Mouse (Mus musculus) ovary, adult 18-20 months (tissue): Measurements from ENCODE around the gene Gm10643.
A peak's percentile ranks its signal among the peaks of the same experiment; 100 is the strongest.

Source experiments
- DNase-seq: peaks from one replicate; pipeline ENCODE4 v3.0.0; 2022; ENCODE audit warnings: low spot score, mixed read lengths

Gene Gm10643

GRCm38 (mm10) chr8:84070667-84071066 is 5.7 kb upstream of the Gm10643 start:
- no peak for DNase-seq

GRCm38 (mm10) chr8:84070241-84070640 is 5.3 kb upstream of the Gm10643 start:
- no peak for DNase-seq

GRCm38 (mm10) chr8:84069750-84070149 is 4.8 kb upstream of the Gm10643 start:
- DNase-seq, result no peak

- no peak for DNase-seq
Measured at GRCm38 (mm10) chr8:84069169-84069568, 4.2 kb upstream of the Gm10643 start.

- DNase-seq, result no peak
Measured at GRCm38 (mm10) chr8:84068316-84069035, 3.5 kb upstream of the Gm10643 start.

- DNase-seq, result no peak
Measured at GRCm38 (mm10) chr8:84067911-84068310, 3.0 kb upstream of the Gm10643 start.

- peak; percentile 88 for DNase-seq
Measured at GRCm38 (mm10) chr8:84067047-84067573, 2.2 kb upstream of the Gm10643 start.

- peak; percentile 100 for DNase-seq
Measured at GRCm38 (mm10) chr8:84066291-84066930, 1.5 kb upstream of the Gm10643 start, which contains the start of gene Rfx1. TSS of gene Rfx1 (plus strand) at chr8:84066834.

- no peak for DNase-seq
Measured at GRCm38 (mm10) chr8:84065457-84066072, 628 bp upstream of the Gm10643 start.

- no peak for DNase-seq
Measured at GRCm38 (mm10) chr8:84063861-84064610, 901 bp downstream of the Gm10643 start.

GRCm38 (mm10) chr8:84060245-84060644 is 4.7 kb downstream of the Gm10643 start:
- no peak for DNase-seq

- no peak for DNase-seq
Measured at GRCm38 (mm10) chr8:84059226-84059625, 5.7 kb downstream of the Gm10643 start.

GRCm38 (mm10) chr8:84057827-84058226 is 7.1 kb downstream of the Gm10643 start:
- DNase-seq, result no peak

- no peak for DNase-seq
Measured at GRCm38 (mm10) chr8:84053229-84053628, 11.7 kb downstream of the Gm10643 start.

- no peak for DNase-seq
Measured at GRCm38 (mm10) chr8:84052746-84053145, 12.2 kb downstream of the Gm10643 start.

- no peak for DNase-seq
Measured at GRCm38 (mm10) chr8:84048171-84048570, 16.8 kb downstream of the Gm10643 start.

GRCm38 (mm10) chr8:84046505-84046904 is 18.4 kb downstream of the Gm10643 start:
- no peak for DNase-seq

GRCm38 (mm10) chr8:84044900-84045299 is 20.0 kb downstream of the Gm10643 start, which contains the start of gene Rln3:
TSS of gene Rln3 (minus strand) at chr8:84045000.
- DNase-seq, result no peak

GRCm38 (mm10) chr8:84044103-84044502 is 20.8 kb downstream of the Gm10643 start:
- no peak for DNase-seq

GRCm38 (mm10) chr8:84042948-84043342 is 22.0 kb downstream of the Gm10643 start:
- no peak for DNase-seq

- no peak for DNase-seq
Measured at GRCm38 (mm10) chr8:84042066-84042947, 22.6 kb downstream of the Gm10643 start, which contains the start of gene Il27ra. TSS of gene Il27ra (minus strand) at chr8:84042589.
